Mouse (Mus musculus) embryonic facial prominence, embryonic 14.5 days (tissue): ENCODE results near the gene Apol10b. TPM values are rescaled to one million over a fixed set of nuclear protein-coding genes. Genes with fewer than 3 reads are reported as not detected.
"Not testable (repeated sequence)": the region's sequence is repeated elsewhere in the genome, so short reads cannot be mapped to it uniquely, and the experiment has no call there.

Experiments
- ATAC-seq: fragments of 200-750 bp; cut with Nextera tagmentation; 2 replicates; pipeline ENCODE4 v1.8.0; 2017; ENCODE audit warnings: low read depth, moderate number of reproducible peaks, moderate TSS enrichment
- DNase-seq: peaks from one replicate; pipeline ENCODE4 v3.0.0-alpha.2; 2015; ENCODE audit warnings: low spot score
- H3K27ac ChIP-seq: fragments of 300-500 bp; sonication (generic); replicated peaks from 2 replicates; pipeline ENCODE4 v1.5.1; 2014; ENCODE audit warnings: low read depth, mild to moderate bottlenecking, low read length, moderate library complexity
- H3K27me3 ChIP-seq: fragments of 300-500 bp; sonication (generic); replicated peaks from 2 replicates; pipeline ENCODE4 v1.6.1; 2014; ENCODE audit warnings: low read length; ENCODE audit not compliant: control insufficient read depth, insufficient read depth
- H3K36me3 ChIP-seq: fragments of 300-500 bp; sonication (generic); 2 replicates; pipeline ENCODE4 v1.6.1; 2014; ENCODE audit warnings: low read length, mixed read lengths; ENCODE audit not compliant: control insufficient read depth, insufficient read depth
- H3K4me1 ChIP-seq: fragments of 300-500 bp; sonication (generic); 2 replicates; pipeline ENCODE4 v1.6.1; 2014; ENCODE audit warnings: antibody characterized with exemption, low read length; ENCODE audit not compliant: control insufficient read depth, insufficient read depth
- H3K4me2 ChIP-seq: fragments of 300-500 bp; sonication (generic); 2 replicates; pipeline ENCODE4 v1.6.1; 2014; ENCODE audit warnings: low read depth, mild to moderate bottlenecking, low read length, moderate library complexity, mixed read lengths
- H3K4me3 ChIP-seq: fragments of 300-500 bp; sonication (generic); 2 replicates; pipeline ENCODE4 v1.5.1; 2014; ENCODE audit warnings: low read depth, mild to moderate bottlenecking, low read length
- H3K9ac ChIP-seq: fragments of 300-500 bp; sonication (generic); 2 replicates; pipeline ENCODE4 v1.6.1; 2014; ENCODE audit warnings: low read depth, mild to moderate bottlenecking, low read length, moderate library complexity, mixed read lengths
- H3K9me3 ChIP-seq: fragments of 300-500 bp; sonication (generic); 2 replicates; pipeline ENCODE4 v1.6.1; 2016; ENCODE audit warnings: low read length; ENCODE audit not compliant: control insufficient read depth
- whole genome bisulfite sequencing: fragments of 180-500 bp; shearing (Covaris S2); extraction: QIAGEN DNeasy Blood & Tissue Kit; methylation state at CpG from one replicate; pipeline ENCODE4 v1.1.7; 2014; 5-methylcytosine and 5-hydroxymethylcytosine counted together
- polyA plus RNA-seq: library from polyadenylated mRNA; unstranded; fragments of >200 nt; fragmentation: Nextera tagmentation; extraction: Ambion mirVana; gene quantifications from 2 replicates; pipeline ENCODE4 v1.2.1, GENCODE M21; 2014

Gene Apol10b
- polyA plus RNA-seq, 1 experiment from 2014 or later = 0.14 TPM

DNA sequence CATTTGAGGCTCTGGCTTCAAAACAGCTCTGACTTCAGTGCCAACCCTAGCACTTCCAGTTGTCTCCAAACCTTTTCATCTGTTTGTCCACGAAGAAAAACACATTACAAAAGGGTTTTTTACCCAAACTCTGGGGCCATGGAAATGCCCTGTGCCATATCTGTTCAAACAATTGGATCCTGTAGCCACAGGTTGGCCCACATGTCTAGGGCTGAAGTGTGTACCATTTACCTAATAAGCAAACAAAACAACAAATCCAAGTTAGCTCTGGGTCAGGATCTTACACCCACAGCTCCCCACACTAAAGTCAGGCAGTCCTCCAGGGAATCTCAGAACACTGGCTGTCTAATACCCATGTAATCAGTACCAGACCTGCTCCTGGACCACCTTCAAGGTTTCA lies 56.7 kb downstream of the Apol10b start:
- not testable (repeated sequence) for H3K4me1 ChIP-seq, H3K27ac ChIP-seq, DNase-seq, H3K4me2 ChIP-seq, ATAC-seq, H3K4me3 ChIP-seq, H3K9me3 ChIP-seq, H3K27me3 ChIP-seq, H3K36me3 ChIP-seq, H3K9ac ChIP-seq
- 50% methylated on average over 1 of the region's 1 CpGs for WGBS

Other genes starting within 250 kb of the Apol10b start
- gene Apol7a, start 197.0 kb downstream of the Apol10b start, polyA plus RNA-seq = 0.43 TPM in 1 of 2 replicates, not detected in the other
- 0.31 TPM in 1 of 2 replicates, not detected in the other for gene Apol9a, start 185.0 kb downstream of the Apol10b start, polyA plus RNA-seq
- gene Apol7b, start 148.6 kb downstream of the Apol10b start, polyA plus RNA-seq = not detected in 2 replicates
- 0.14 TPM in 1 of 2 replicates, not detected in the other for gene Apol10a, start 119.1 kb downstream of the Apol10b start, polyA plus RNA-seq
- not detected in 2 replicates for gene Apol11a, start 87.9 kb downstream of the Apol10b start, polyA plus RNA-seq
- not detected in 2 replicates for gene Apol7c, start 62.8 kb downstream of the Apol10b start, polyA plus RNA-seq
- not detected in 2 replicates for gene 1700025B11Rik, start 34.2 kb downstream of the Apol10b start, polyA plus RNA-seq
- gene Gm36245, start 3.1 kb upstream of the Apol10b start, polyA plus RNA-seq = not detected in 2 replicates
- gene Apol11b, start 47.2 kb upstream of the Apol10b start, polyA plus RNA-seq = 0.10 TPM in 1 of 2 replicates, not detected in the other
- gene Apol7e, start 102.7 kb upstream of the Apol10b start, polyA plus RNA-seq = 0.09 TPM in 1 of 2 replicates, not detected in the other
- gene Apol9b, start 132.9 kb upstream of the Apol10b start, polyA plus RNA-seq = 0.39 TPM in 1 of 2 replicates, not detected in the other
- not detected in 2 replicates for gene Apol8, start 160.9 kb upstream of the Apol10b start, polyA plus RNA-seq
- 48.8 and 53.7 TPM in 2 replicates for gene Myh9, start 246.1 kb upstream of the Apol10b start, polyA plus RNA-seq